Mouse (Mus musculus) stomach, embryonic 15.5 days (tissue): ENCODE measurements around the gene Rab40b. TPM values are rescaled to one million over a fixed set of nuclear protein-coding genes. Genes with fewer than 3 reads are reported as not detected.
A peak's percentile ranks its signal among the peaks of the same experiment; 100 is the strongest.

Experiments used
- ATAC-seq: fragments of 200-750 bp; cut with Nextera tagmentation; 2 replicates; pipeline ENCODE4 v1.8.0; 2017; ENCODE audit warnings: low read depth, moderate number of reproducible peaks, moderate TSS enrichment; ENCODE audit not compliant: insufficient read depth, low FRiP score
- H3K27ac ChIP-seq: fragments of 300-500 bp; sonication (generic); 2 replicates; pipeline ENCODE4 v1.5.1; 2015; ENCODE audit warnings: mild to moderate bottlenecking, inconsistent platforms
- H3K27me3 ChIP-seq: fragments of 300-500 bp; sonication (generic); replicated peaks from 2 replicates; pipeline ENCODE4 v1.6.1; 2015; ENCODE audit warnings: inconsistent platforms
- H3K36me3 ChIP-seq: fragments of 300-500 bp; sonication (generic); 2 replicates; pipeline ENCODE4 v1.6.1; 2015; ENCODE audit warnings: inconsistent platforms
- H3K4me1 ChIP-seq: fragments of 300-500 bp; sonication (generic); 2 replicates; pipeline ENCODE4 v1.6.1; 2015; ENCODE audit warnings: inconsistent platforms
- H3K4me2 ChIP-seq: fragments of 300-500 bp; sonication (generic); 2 replicates; pipeline ENCODE4 v1.6.1; 2015; ENCODE audit warnings: mild to moderate bottlenecking, inconsistent platforms
- H3K4me3 ChIP-seq: fragments of 300-500 bp; sonication (generic); replicated peaks from 2 replicates; pipeline ENCODE4 v1.5.1; 2015; ENCODE audit warnings: inconsistent platforms
- H3K9ac ChIP-seq: fragments of 300-500 bp; sonication (generic); 2 replicates; pipeline ENCODE4 v1.6.1; 2015; ENCODE audit warnings: inconsistent platforms
- H3K9me3 ChIP-seq: fragments of 300-500 bp; sonication (generic); 2 replicates; pipeline ENCODE4 v1.6.1; 2016; ENCODE audit warnings: inconsistent platforms
- WGBS: fragments of 180-500 bp; shearing (Covaris S2); methylation state at CpG from one replicate; pipeline ENCODE4 v1.1.7; 2015; 5-methylcytosine and 5-hydroxymethylcytosine counted together
- polyA plus RNA-seq: library from polyadenylated mRNA; unstranded; fragments of >200 nt; fragmentation: Nextera tagmentation; extraction: Ambion mirVana; gene quantifications from 2 replicates; pipeline ENCODE4 v1.2.1, GENCODE M21; 2015

The Rab40b gene
- 7.1 and 7.6 TPM in 2 replicates for polyA plus RNA-seq

- under 1% methylated on average over 61 of the region's 61 CpGs for WGBS
- peak within 1 kb of the TSS; percentile 46 for H3K27ac ChIP-seq
- peak; percentile 100 for ATAC-seq
Observed at GRCm38 (mm10) chr11:121387750-121388553, at the start of gene Rab40b. TSS of gene Rab40b (minus strand) at chr11:121388251.

GRCm38 (mm10) chr11:121437236-121437635 lies 49.2 kb upstream of the Rab40b start:
- Histone ChIP-seq H3K4me1 (peaks cover 10% of the 10 kb centered on the region; the same call in 1 of the 2 replicates), H3K9ac (no peak overlapping the region), H3K36me3 (no peaks in the 10 kb centered on the region), H3K4me3 (no peak overlapping the region), H3K4me2 (no peak overlapping the region), H3K9me3 (no peaks in the 10 kb centered on the region), H3K27me3 (no peaks in the 10 kb centered on the region), H3K27ac (no peak overlapping the region)
- no peak for ATAC-seq
- WGBS = 66% methylated on average over 5 of the region's 5 CpGs

More at GRCm38 (mm10) chr11:121387750-121388553, at the start of gene Rab40b:
- peak within 1 kb of the TSS; percentile 94 for H3K4me2 ChIP-seq
- 0 out of 2 replicates have a peak, but pooled peaks cover 8% of the 10 kb centered on the region for H3K4me1 ChIP-seq
- peak within 1 kb of the TSS; percentile 40 for H3K9ac ChIP-seq
- H3K4me3 ChIP-seq = peak within 1 kb of the TSS; percentile 64
- no peaks in the 10 kb centered on the region for H3K9me3 ChIP-seq
- H3K27me3 ChIP-seq = 0 out of 2 replicates have a peak, but pooled peaks cover 3% of the 10 kb centered on the region
- H3K36me3 ChIP-seq = no peaks in the 10 kb centered on the region

DNA sequence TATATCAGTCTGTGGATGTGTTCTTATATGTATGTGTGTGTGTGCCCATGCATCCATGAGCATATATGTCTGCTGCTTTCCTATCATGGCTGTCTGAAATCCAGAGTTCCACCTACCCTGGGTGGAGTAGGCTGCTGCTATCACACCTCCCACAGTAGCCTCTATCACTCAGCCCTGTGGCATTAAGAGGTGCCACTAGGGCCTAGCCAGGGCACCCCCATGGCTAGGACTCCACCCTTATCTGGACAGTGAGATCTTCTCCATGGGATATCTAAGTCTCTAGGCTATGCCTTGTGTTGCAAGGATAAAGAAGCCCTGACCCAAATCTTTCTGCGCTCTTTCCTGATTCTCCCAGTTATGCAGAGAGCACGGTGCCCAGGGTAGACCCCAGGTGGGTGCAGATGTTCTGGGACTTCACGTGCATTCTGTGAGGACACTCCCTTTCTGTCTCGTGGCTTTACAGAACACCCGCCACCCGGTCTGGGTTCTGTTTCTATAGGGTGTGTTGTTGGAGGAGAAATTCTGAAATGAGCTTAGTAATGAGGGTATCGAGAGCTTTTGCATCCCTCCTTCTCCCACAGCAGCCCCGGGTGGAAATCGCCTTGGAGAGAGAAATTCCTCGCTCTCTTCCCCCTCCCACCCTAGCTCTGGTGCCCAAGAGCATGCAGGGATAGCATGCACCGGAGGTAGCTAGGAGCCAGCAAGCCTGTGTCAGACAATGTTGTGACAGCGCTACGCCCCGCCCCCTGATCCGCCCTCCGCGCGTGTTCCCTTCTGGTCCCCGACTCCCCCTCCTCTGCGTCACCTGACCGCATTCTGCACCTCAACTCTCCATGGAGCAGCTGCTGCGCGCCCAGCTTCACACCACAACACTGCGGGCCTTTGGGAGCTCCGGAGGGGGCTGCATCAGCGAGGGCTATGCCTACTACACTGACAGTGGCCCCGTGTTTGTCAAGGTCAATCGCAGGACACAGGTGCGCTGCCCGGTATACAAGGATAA lies 46.4 kb upstream of the Rab40b start, which contains the start of gene Fn3k:
Gene Fn3k (plus strand): TSS at position 758 of the 1,000 bp plus-strand sequence.
- H3K27ac ChIP-seq = no peak within 1 kb of the TSS
- H3K4me1 ChIP-seq = peaks cover 10% of the 10 kb centered on the region; the same call in 1 of the 2 replicates
- H3K36me3 ChIP-seq = no peaks in the 10 kb centered on the region
- H3K9ac ChIP-seq = no peak within 1 kb of the TSS; the same call in 1 of the 2 replicates
- no peaks in the 10 kb centered on the region for H3K9me3 ChIP-seq
- peak within 1 kb of the TSS; percentile 80 for H3K4me2 ChIP-seq
- peak; percentile 94 for ATAC-seq
- 4% methylated on average over 28 of the region's 30 CpGs for WGBS
- H3K27me3 ChIP-seq = no peaks in the 10 kb centered on the region
- H3K4me3 ChIP-seq = peak within 1 kb of the TSS; percentile 41

DNA sequence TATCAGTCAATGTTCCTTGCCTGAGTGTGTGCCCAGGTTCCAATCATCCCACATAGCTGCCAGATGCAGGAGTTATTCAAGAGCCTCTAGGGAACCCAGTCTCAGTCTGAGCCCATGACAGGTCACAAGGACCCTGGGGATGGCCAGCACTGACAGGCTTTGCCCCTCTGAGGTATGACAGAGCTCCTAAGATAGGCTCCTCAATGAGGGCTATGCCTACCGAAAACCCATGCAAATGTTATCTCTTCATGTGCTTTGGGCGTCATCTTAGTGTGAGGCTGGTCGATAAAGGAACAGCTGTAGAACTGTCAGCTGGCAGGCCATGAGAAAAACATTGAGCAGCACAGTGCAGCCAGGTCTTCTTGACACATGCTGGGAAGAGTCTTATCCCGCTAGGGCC lies 45.3 kb upstream of the Rab40b start:
- ATAC-seq = peak; percentile 84

DNA sequence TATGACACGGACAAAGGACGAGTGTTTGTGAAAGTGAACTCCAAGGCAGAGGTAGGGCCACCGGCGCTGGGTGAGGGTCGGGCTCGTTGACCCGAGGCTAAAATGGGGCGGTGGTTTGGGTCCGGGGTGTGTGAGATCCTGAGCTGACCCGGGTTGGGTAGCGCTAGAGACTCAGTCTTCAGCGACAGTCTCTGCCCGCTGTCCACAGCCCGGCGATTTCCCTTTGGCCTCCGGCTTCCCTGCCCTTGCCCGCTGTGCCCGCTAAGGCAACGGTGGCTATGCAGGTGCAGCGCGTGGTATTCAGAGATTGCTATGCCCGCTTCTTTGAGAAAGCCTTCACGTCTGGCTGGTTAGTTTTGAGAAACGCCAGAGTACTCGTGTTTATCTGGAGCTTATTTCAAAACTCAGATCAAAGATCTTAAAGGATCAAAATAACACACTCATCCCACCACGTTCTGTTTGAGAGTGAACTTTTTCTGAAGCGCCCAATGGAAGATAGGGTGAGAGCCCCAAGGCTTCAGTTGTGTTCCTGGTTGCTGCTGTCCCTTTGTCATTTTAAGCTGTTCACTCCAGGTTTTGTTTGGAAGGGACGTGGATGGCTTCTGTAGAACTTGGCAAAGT lies 33.6 kb upstream of the Rab40b start:
- 0 out of 2 replicates have a peak overlapping the region, but pooled peaks have one; percentile 44 for H3K27ac ChIP-seq
- ATAC-seq = peak; percentile 51
- no peaks in the 10 kb centered on the region for H3K9me3 ChIP-seq

More for the DNA sequence above, 45.3 kb upstream of the Rab40b start:
- Histone ChIP-seq H3K9me3 (no peaks in the 10 kb centered on the region), H3K4me1 (peaks cover 10% of the 10 kb centered on the region; the same call in 1 of the 2 replicates), H3K27me3 (no peaks in the 10 kb centered on the region), H3K4me2 (no peak overlapping the region), H3K36me3 (no peaks in the 10 kb centered on the region), H3K4me3 (no peak overlapping the region), H3K27ac (no peak overlapping the region), H3K9ac (no peak overlapping the region)
- 75% methylated on average over 4 of the region's 4 CpGs for WGBS

DNA sequence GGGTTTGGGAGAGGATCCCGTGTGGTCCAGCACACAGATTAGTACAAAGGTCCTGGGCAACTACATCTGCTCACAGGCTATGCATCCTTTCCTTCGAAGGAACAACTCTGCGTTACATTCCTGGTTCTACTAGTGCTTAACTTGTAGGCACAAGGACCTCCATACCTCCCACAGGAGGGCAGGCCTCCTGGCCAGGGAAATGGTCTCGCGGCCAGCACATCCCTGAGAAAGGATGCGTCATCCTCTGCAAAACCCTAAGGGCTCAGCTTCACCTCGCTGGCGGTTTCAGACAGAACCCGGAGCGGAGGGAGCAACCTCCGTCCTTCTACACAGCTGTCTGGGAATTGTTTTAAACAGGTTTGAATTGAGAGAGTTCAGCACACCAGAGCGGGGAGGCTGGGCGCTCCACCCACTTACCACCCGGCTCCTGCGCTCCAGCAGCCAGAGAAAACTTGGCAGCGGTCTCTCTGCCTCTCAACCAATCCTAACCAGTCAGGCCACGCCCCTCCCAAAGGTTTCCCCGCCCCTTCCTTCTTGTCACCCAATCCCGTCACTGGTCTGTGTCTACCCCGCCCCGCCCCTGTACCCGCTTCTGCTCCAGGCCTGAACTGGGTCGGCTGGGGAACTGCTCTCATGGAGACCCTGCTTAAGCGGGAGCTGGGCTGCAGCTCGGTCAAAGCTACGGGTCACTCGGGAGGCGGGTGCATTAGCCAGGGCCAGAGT lies 32.9 kb upstream of the Rab40b start, which contains the start of gene Fn3krp:
Gene Fn3krp (plus strand): TSS at position 572 of the 723 bp plus-strand sequence.
- H3K9me3 ChIP-seq = no peaks in the 10 kb centered on the region
- H3K4me1 ChIP-seq = no peaks in the 10 kb centered on the region
- peak within 1 kb of the TSS; percentile 79 for H3K4me3 ChIP-seq
- peak within 1 kb of the TSS; percentile 79 for H3K27ac ChIP-seq
- peak; percentile 99 for ATAC-seq
- peak within 1 kb of the TSS; percentile 55 for H3K9ac ChIP-seq
- no peaks in the 10 kb centered on the region for H3K36me3 ChIP-seq
- no peaks in the 10 kb centered on the region for H3K27me3 ChIP-seq
- peak within 1 kb of the TSS; percentile 81 for H3K4me2 ChIP-seq
- 1% methylated on average over 28 of the region's 28 CpGs for WGBS

More for the DNA sequence above, 33.6 kb upstream of the Rab40b start:
- Histone ChIP-seq H3K27me3 (no peaks in the 10 kb centered on the region), H3K36me3 (no peaks in the 10 kb centered on the region), H3K4me2 (peak overlapping the region; percentile 81), H3K9ac (peak overlapping the region; percentile 55), H3K4me1 (no peaks in the 10 kb centered on the region), H3K4me3 (peak overlapping the region; percentile 79)
- WGBS = under 1% methylated on average over 28 of the region's 28 CpGs

DNA sequence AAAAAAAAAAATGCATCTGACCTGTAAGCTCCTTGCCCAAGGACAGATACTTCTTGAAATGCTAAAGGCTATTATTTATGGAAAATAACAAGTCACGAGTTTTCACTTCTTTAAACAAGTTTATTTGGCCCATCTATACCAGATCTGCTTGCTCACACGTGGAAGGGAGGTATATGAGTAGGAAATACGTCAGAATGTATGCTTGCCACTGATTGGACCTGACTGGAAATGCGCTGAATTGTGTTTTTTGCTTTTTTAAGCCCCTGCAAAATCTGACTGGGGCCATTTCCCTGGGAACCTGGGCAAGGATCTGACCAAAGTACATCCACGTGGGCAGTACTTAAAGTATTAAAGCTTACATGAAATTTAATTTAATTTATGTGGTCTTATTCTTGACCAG lies 32.3 kb upstream of the Rab40b start:
- Histone ChIP-seq H3K36me3 (no peaks in the 10 kb centered on the region), H3K4me1 (no peaks in the 10 kb centered on the region), H3K4me3 (no peak overlapping the region), H3K27ac (peak overlapping the region; percentile 79), H3K9me3 (no peaks in the 10 kb centered on the region), H3K9ac (no peak overlapping the region), H3K27me3 (no peaks in the 10 kb centered on the region), H3K4me2 (peak overlapping the region; percentile 81)
- whole genome bisulfite sequencing = 50% methylated on average over 5 of the region's 5 CpGs
- no peak for ATAC-seq

DNA sequence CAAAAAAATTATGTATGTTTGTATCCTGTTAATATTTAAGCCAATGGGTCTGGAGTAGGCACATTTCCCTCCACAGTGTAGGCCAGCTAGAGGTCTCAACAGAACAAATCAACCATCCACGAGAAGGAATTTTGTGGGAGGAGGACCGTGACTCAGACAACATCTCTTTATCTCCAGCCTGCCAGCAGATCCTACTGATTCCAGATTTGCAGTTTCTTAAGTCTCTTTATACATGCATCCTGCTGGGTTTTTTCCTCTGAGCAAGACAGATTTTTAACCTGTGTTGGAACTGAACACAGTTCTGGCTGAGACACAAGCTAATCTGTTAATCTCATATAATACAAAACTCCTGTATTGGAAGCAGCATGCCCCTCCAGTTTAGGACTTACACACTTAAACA lies 30.9 kb upstream of the Rab40b start:
- WGBS = 56% methylated on average over 2 of the region's 2 CpGs
- H3K4me3 ChIP-seq = no peak overlapping the region
- no peak for ATAC-seq
- no peak overlapping the region for H3K27ac ChIP-seq
- H3K36me3 ChIP-seq = no peaks in the 10 kb centered on the region
- H3K9ac ChIP-seq = no peak overlapping the region
- no peaks in the 10 kb centered on the region for H3K9me3 ChIP-seq
- no peaks in the 10 kb centered on the region for H3K27me3 ChIP-seq
- H3K4me2 ChIP-seq = no peak overlapping the region
- H3K4me1 ChIP-seq = no peaks in the 10 kb centered on the region

DNA sequence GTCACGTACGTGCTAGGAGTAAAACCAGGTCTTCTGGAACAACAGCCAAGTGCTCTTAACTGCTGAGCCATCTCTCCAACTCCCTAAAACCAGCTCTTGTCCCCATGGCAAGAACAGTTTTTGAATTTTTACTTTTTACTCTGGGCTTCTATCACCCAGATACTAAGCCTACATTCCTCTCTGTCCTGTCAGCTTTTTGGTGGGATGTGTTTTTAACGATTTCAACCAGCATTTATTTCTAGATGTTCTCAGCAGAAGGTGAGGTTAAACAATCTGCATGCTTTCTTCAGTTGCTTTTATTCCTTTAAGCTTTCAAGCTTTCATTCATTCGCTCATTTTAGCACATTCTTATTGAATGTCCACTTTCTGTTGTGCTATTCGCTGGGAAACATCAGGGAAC lies 29.9 kb upstream of the Rab40b start:
- H3K4me1 ChIP-seq = no peaks in the 10 kb centered on the region
- 75% methylated on average over 5 of the region's 5 CpGs for WGBS
- no peak overlapping the region for H3K9ac ChIP-seq
- no peak overlapping the region for H3K4me3 ChIP-seq
- H3K9me3 ChIP-seq = no peaks in the 10 kb centered on the region
- H3K4me2 ChIP-seq = no peak overlapping the region
- no peak overlapping the region for H3K27ac ChIP-seq
- ATAC-seq = no peak
- no peaks in the 10 kb centered on the region for H3K36me3 ChIP-seq
- no peaks in the 10 kb centered on the region for H3K27me3 ChIP-seq

DNA sequence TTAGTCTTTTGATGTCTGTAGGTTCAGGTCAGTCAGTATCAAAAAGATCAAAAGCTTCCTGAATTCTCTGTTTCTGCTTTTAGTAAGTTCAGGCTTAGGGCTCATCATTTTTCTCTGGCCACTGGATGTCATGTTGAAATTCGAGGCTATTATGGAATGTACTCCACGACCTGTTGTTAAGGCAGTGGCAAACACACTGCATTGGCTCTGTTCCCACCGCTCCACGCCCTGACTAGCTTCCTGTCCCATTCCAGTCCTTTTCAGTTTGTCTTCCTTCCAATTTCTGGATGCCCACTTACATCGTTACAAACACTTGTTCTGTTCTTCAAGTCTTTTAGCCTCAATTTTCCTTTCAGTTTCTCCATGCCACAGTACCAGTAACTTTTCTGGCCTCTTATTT lies 27.3 kb upstream of the Rab40b start:
- WGBS = 51% methylated on average over 5 of the region's 5 CpGs
- no peak overlapping the region for H3K4me2 ChIP-seq
- H3K36me3 ChIP-seq = no peaks in the 10 kb centered on the region
- H3K4me3 ChIP-seq = no peak overlapping the region
- no peak overlapping the region for H3K27ac ChIP-seq
- no peak for ATAC-seq
- no peak overlapping the region for H3K9ac ChIP-seq
- H3K9me3 ChIP-seq = no peaks in the 10 kb centered on the region
- no peaks in the 10 kb centered on the region for H3K4me1 ChIP-seq
- H3K27me3 ChIP-seq = no peaks in the 10 kb centered on the region

GRCm38 (mm10) chr11:121414762-121415161 lies 26.7 kb upstream of the Rab40b start:
- ATAC-seq = no peak
- no peak overlapping the region for H3K4me2 ChIP-seq
- H3K9ac ChIP-seq = no peak overlapping the region
- no peaks in the 10 kb centered on the region for H3K36me3 ChIP-seq
- no peaks in the 10 kb centered on the region for H3K27me3 ChIP-seq
- no peak overlapping the region for H3K4me3 ChIP-seq
- H3K27ac ChIP-seq = no peak overlapping the region
- H3K4me1 ChIP-seq = no peaks in the 10 kb centered on the region
- no peaks in the 10 kb centered on the region for H3K9me3 ChIP-seq
- 76% methylated on average over 5 of the region's 5 CpGs for WGBS
